In the genomic region with DNA sequence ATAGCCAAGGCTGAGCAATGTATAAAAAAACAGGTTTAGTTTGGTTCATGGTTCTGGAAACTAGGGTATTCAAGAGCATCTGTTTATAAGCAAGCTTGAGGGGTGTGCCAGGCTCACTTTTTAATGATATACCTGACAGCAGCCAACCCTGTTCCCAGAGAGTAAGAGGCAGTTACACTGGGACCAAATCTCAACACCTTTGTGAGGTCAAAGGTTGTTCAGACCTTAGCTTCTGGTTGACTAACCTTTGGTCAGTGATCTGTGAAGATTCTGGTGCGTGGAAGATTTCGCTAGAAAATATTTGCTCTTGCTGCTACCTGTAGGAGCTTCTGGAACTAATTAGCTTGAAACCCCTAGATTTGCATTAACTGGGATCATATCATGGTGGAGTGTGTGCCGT, we compare ENCODE assay signal across 22 mouse cellular contexts.
A peak's percentile ranks its signal among the peaks of the same experiment; 100 is the strongest.
DNase-seq lines count a peak whose midpoint lies in the region; ATAC-seq and TF ChIP-seq lines count a peak whose summit lies in the region.
"Had no signal": no experiment of that assay in that cellular context is flagged by ENCODE, and none has a peak within 500 bp of the region (broad histone marks: within the 10 kb centered on the region; RNA-seq: fewer than 3 reads in every experiment).

No protein-coding gene starts in this region.

- H3K9me3 ChIP-seq in kidney, embryonic 15.5 days (replicated peaks) = no peaks in the 10 kb centered on the region
- H3K9me3 ChIP-seq in liver, postnatal 0 days (ENCODE audit: low read length) = no peaks in the 10 kb centered on the region
- no peaks in the 10 kb centered on the region for H3K9me3 ChIP-seq in liver, embryonic 11.5 days (ENCODE audit: control insufficient read depth, low read length)
- H3K9me3 ChIP-seq: embryonic facial prominence, embryonic 10.5 days; embryonic facial prominence, embryonic 12.5 days; forebrain, embryonic 13.5 days; forebrain, embryonic 15.5 days had no signal

- no peak for TF ChIP-seq POLR2A in kidney, adult 2 months (IDR thresholded peaks at IDR 0.05; ENCODE audit: low read depth, low read length)

- peaks cover 3% of the 10 kb centered on the region; the same call in 1 of the 2 replicates for H3K4me1 ChIP-seq in kidney, adult 2 months (ENCODE audit: control insufficient read depth, insufficient read depth, low read length)
- H3K4me1 ChIP-seq in kidney, embryonic 15.5 days = no peaks in the 10 kb centered on the region
- H3K4me1 ChIP-seq in liver, postnatal 0 days (ENCODE audit: insufficient read depth) = no peaks in the 10 kb centered on the region
- H3K4me1 ChIP-seq in liver, embryonic 11.5 days (replicated peaks; ENCODE audit: control insufficient read depth, insufficient read depth, low read length) = no peaks in the 10 kb centered on the region
- H3K4me1 ChIP-seq: embryonic facial prominence, embryonic 10.5 days; embryonic facial prominence, embryonic 12.5 days; forebrain, embryonic 13.5 days; forebrain, embryonic 15.5 days had no signal

- ATAC-seq in kidney, embryonic 15.5 days (replicated peaks; ENCODE audit: low FRiP score) = no peak
- no peak for ATAC-seq in liver, postnatal 0 days
- ATAC-seq in liver, embryonic 11.5 days (replicated peaks; ENCODE audit: low FRiP score) = no peak
- ATAC-seq: activated CD4-positive, CD25-positive, alpha-beta regulatory T cell, adult 4 months; forebrain, embryonic 13.5 days; forebrain, embryonic 15.5 days; Patski had no signal

- WGBS in kidney, adult 2 months = 43% methylated on average over 3 of the region's 3 CpGs
- WGBS in kidney, embryonic 15.5 days = 62% methylated on average over 3 of the region's 3 CpGs
- 72% methylated on average over 3 of the region's 3 CpGs for WGBS in liver, postnatal 0 days (ENCODE audit: insufficient replicate concordance)
- WGBS in liver, embryonic 11.5 days = 78% methylated on average over 3 of the region's 3 CpGs

- H3K27ac ChIP-seq in kidney, adult 2 months (ENCODE audit: insufficient read depth, low read depth, low read length) = no peak overlapping the region
- H3K27ac ChIP-seq in kidney, embryonic 15.5 days = no peak overlapping the region
- no peak overlapping the region for H3K27ac ChIP-seq in liver, postnatal 0 days (ENCODE audit: low read depth)
- no peak overlapping the region for H3K27ac ChIP-seq in liver, embryonic 11.5 days (ENCODE audit: low read depth, low read length)
- H3K27ac ChIP-seq: embryonic facial prominence, embryonic 10.5 days; embryonic facial prominence, embryonic 12.5 days; forebrain, embryonic 13.5 days; forebrain, embryonic 15.5 days had no signal

- H3K4me2 ChIP-seq in kidney, embryonic 15.5 days = no peak overlapping the region
- H3K4me2 ChIP-seq in liver, postnatal 0 days (ENCODE audit: low read depth, low read length) = no peak overlapping the region
- no peak overlapping the region for H3K4me2 ChIP-seq in liver, embryonic 11.5 days
- H3K4me2 ChIP-seq: embryonic facial prominence, embryonic 12.5 days; forebrain, embryonic 13.5 days; forebrain, embryonic 15.5 days had no signal

- H3K36me3 ChIP-seq in kidney, adult 2 months (ENCODE audit: control insufficient read depth, insufficient read depth, low read length) = no peaks in the 10 kb centered on the region
- no peaks in the 10 kb centered on the region for H3K36me3 ChIP-seq in kidney, embryonic 15.5 days
- H3K36me3 ChIP-seq in liver, postnatal 0 days (replicated peaks; ENCODE audit: insufficient read depth, low read length) = no peaks in the 10 kb centered on the region
- H3K36me3 ChIP-seq in liver, embryonic 11.5 days (ENCODE audit: control insufficient read depth, insufficient read depth, low read length) = no peaks in the 10 kb centered on the region
- H3K36me3 ChIP-seq: embryonic facial prominence, embryonic 10.5 days; embryonic facial prominence, embryonic 12.5 days; forebrain, embryonic 15.5 days had no signal

- no peak for TF ChIP-seq EP300 in liver, postnatal 0 days (IDR thresholded peaks at IDR 0.05; ENCODE audit: low read depth)

- DNase-seq in kidney, adult 2 months = peak; percentile 79
- DNase-seq in kidney, postnatal 10 days = no peak
- DNase-seq in kidney, adult 9 months = peak; percentile 71
- peak; percentile 3 for DNase-seq in liver, postnatal 0 days
- DNase-seq in liver, embryonic 11.5 days (ENCODE audit: low spot score) = no peak
- DNase-seq in yolk sac, embryonic 10.5 days (ENCODE audit: low spot score) = peak; percentile 16
- no peak for DNase-seq in heart, postnatal 14 days
- DNase-seq: adrenal gland, adult 8-10 months; adrenal gland, postnatal 14 days; adrenal gland, postnatal 36 days; cerebellum, adult 11-12 months; cerebellum, adult 2 months; cerebellum, adult 9-10 months; cerebellum, postnatal 10 days; cerebellum, postnatal 25 days had no signal

- no peak overlapping the region for H3K4me3 ChIP-seq in kidney, adult 2 months (ENCODE audit: insufficient read depth, low read depth, low read length)
- no peak overlapping the region for H3K4me3 ChIP-seq in kidney, embryonic 15.5 days (replicated peaks)
- H3K4me3 ChIP-seq in liver, postnatal 0 days (ENCODE audit: low read depth, low read length) = no peak overlapping the region
- H3K4me3 ChIP-seq in liver, embryonic 11.5 days (ENCODE audit: low read depth, low read length) = no peak overlapping the region
- H3K4me3 ChIP-seq: embryonic facial prominence, embryonic 10.5 days; embryonic facial prominence, embryonic 12.5 days; forebrain, embryonic 13.5 days; forebrain, embryonic 15.5 days had no signal

- intact Hi-C loops in heart, postnatal 14 days (cut with DNase I) = no loop called here

- no peak for TF ChIP-seq CTCF in kidney, adult 2 months (conservative IDR thresholded peaks at IDR 0.05; ENCODE audit: insufficient read depth, insufficient read length, low read depth, low read length)
- TF ChIP-seq CTCF in liver, postnatal 0 days (IDR thresholded peaks at IDR 0.05; ENCODE audit: low read depth) = no peak

- H3K27me3 ChIP-seq in kidney, adult 2 months (replicated peaks; ENCODE audit: control insufficient read depth, insufficient read depth, low read length) = no peaks in the 10 kb centered on the region
- H3K27me3 ChIP-seq in kidney, embryonic 15.5 days = no peaks in the 10 kb centered on the region
- H3K27me3 ChIP-seq in liver, postnatal 0 days (ENCODE audit: insufficient read depth, low read length) = no peaks in the 10 kb centered on the region
- no peaks in the 10 kb centered on the region for H3K27me3 ChIP-seq in liver, embryonic 11.5 days (replicated peaks; ENCODE audit: control insufficient read depth, insufficient read depth, low read length)
- H3K27me3 ChIP-seq: embryonic facial prominence, embryonic 12.5 days; forebrain, embryonic 13.5 days; forebrain, embryonic 15.5 days; Patski had no signal

- no peak overlapping the region for H3K9ac ChIP-seq in kidney, embryonic 15.5 days
- H3K9ac ChIP-seq in liver, postnatal 0 days (replicated peaks) = no peak overlapping the region
- H3K9ac ChIP-seq in liver, embryonic 11.5 days (ENCODE audit: low read depth, low read length) = no peak overlapping the region
- H3K9ac ChIP-seq: embryonic facial prominence, embryonic 12.5 days; forebrain, embryonic 13.5 days; forebrain, embryonic 15.5 days had no signal

Comparison
In these comparisons a context has a peak if more than half of its experiments do, and no peak if none do; other contexts are left out.
1. DNase-seq: peak in kidney, adult 2 months (single experiment), kidney, adult 9 months (single experiment), liver, postnatal 0 days (single experiment) and yolk sac, embryonic 10.5 days (single experiment); none in kidney, postnatal 10 days (single experiment), liver, embryonic 11.5 days (single experiment) and heart, postnatal 14 days (0 of 2).